Mouse (Mus musculus) heart, postnatal 14 days (tissue): ENCODE data around the gene Mrgprd. TPM values are rescaled to one million over a fixed set of nuclear protein-coding genes. Genes with fewer than 3 reads are reported as not detected.

ENCODE experiments used
- DNase-seq, 2 experiments: peaks; one replicate each; pipeline ENCODE4 v3.0.0; 2021 to 2022
- intact Hi-C: fragments of 180-260 bp; cut with DNase I; formaldehyde crosslinking; loops from one replicate; pipeline ENCODE4 v1.15.1; 2025
- long read RNA-seq, 2 experiments: library from polyadenylated mRNA; stranded (forward); transcript quantifications; one replicate each; pipeline ENCODE4 v2.0.0; 2021
- total RNA-seq, 2 experiments: library from RNA; stranded (reverse); gene quantifications; 2 replicates each; pipeline ENCODE4 v1.2.3; 2021

Mrgprd gene
- not detected for total RNA-seq
- long read RNA-seq, experiment 1: 0 reads
- long read RNA-seq, experiment 2: 0 reads

- DNase-seq: no peak
- intact Hi-C loops: no loop called here
Observed at GRCm38 (mm10) chr7:145314785-145315411, at the start of gene Mrgprd. Gene Mrgprd, plus strand, starts transcription at chr7:145314835.

GRCm38 (mm10) chr7:145266011-145266410, 48.6 kb upstream of the Mrgprd start:
- DNase-seq: peak; percentile 47 to 56
- intact Hi-C loops: no loop called here

GRCm38 (mm10) chr7:145268890-145269289, 45.7 kb upstream of the Mrgprd start:
- DNase-seq: no peak
- intact Hi-C loops: no loop called here

- no peak for DNase-seq
- intact Hi-C loops: no loop called here
Observed at GRCm38 (mm10) chr7:145270955-145271354, 43.7 kb upstream of the Mrgprd start.

- intact Hi-C loops: no loop called here
- no peak for DNase-seq
Observed at GRCm38 (mm10) chr7:145275488-145275887, 39.1 kb upstream of the Mrgprd start.

- no peak for DNase-seq
Observed at GRCm38 (mm10) chr7:145281396-145281795, 33.2 kb upstream of the Mrgprd start.

GRCm38 (mm10) chr7:145283041-145283440, 31.6 kb upstream of the Mrgprd start:
- intact Hi-C loops: no loop called here
- no peak for DNase-seq

More at GRCm38 (mm10) chr7:145281396-145281795, 33.2 kb upstream of the Mrgprd start:
- intact Hi-C loops: no loop called here

- DNase-seq: peak; percentile 90 to 94
- intact Hi-C loops: no loop called here
Observed at GRCm38 (mm10) chr7:145283487-145284187, 31.0 kb upstream of the Mrgprd start, which contains the start of gene Tpcn2. Gene Tpcn2, minus strand, starts transcription at chr7:145284011.

- DNase-seq: no peak
- intact Hi-C loops: no loop called here
Observed at GRCm38 (mm10) chr7:145284293-145284692, 30.3 kb upstream of the Mrgprd start.

- no peak for DNase-seq
- intact Hi-C loops: no loop called here
Observed at GRCm38 (mm10) chr7:145285476-145285875, 29.2 kb upstream of the Mrgprd start.

GRCm38 (mm10) chr7:145287410-145287809, 27.2 kb upstream of the Mrgprd start:
- DNase-seq: no peak

GRCm38 (mm10) chr7:145289302-145289701, 25.3 kb upstream of the Mrgprd start:
- intact Hi-C loops: no loop called here
- DNase-seq: peak in 1 of 2 experiments; percentile 29

More at GRCm38 (mm10) chr7:145287410-145287809, 27.2 kb upstream of the Mrgprd start:
- intact Hi-C loops: no loop called here

GRCm38 (mm10) chr7:145291847-145292246, 22.8 kb upstream of the Mrgprd start:
- intact Hi-C loops: no loop called here
- no peak for DNase-seq

GRCm38 (mm10) chr7:145292726-145293125, 21.9 kb upstream of the Mrgprd start:
- no peak for DNase-seq
- intact Hi-C loops: no loop called here

- intact Hi-C loops: no loop called here
Observed at GRCm38 (mm10) chr7:145293859-145294258, 20.8 kb upstream of the Mrgprd start.

GRCm38 (mm10) chr7:145298666-145299490, 15.8 kb upstream of the Mrgprd start:
- DNase-seq: no peak
- intact Hi-C loops: no loop called here

More at GRCm38 (mm10) chr7:145293859-145294258, 20.8 kb upstream of the Mrgprd start:
- DNase-seq: no peak

- intact Hi-C loops: no loop called here
- peak; percentile 54 to 64 for DNase-seq
Observed at GRCm38 (mm10) chr7:145299562-145300320, 14.9 kb upstream of the Mrgprd start.

- peak; percentile 80 to 81 for DNase-seq
- intact Hi-C loops: no loop called here
Observed at GRCm38 (mm10) chr7:145300321-145301007, 14.2 kb upstream of the Mrgprd start, which contains the start of gene Mrgprf. Gene Mrgprf, plus strand, starts transcription at chr7:145300828.

- intact Hi-C loops: no loop called here
- no peak for DNase-seq
Observed at GRCm38 (mm10) chr7:145301008-145301340, 13.7 kb upstream of the Mrgprd start.
